Mouse (Mus musculus) stomach, embryonic 15.5 days (tissue): Measurements from ENCODE around the gene Gm49337. TPM values are rescaled to one million over a fixed set of nuclear protein-coding genes. Genes with fewer than 3 reads are reported as not detected.

ENCODE experiments used
- ATAC-seq: fragments of 200-750 bp; cut with Nextera tagmentation; 2 replicates; pipeline ENCODE4 v1.8.0; 2017; ENCODE audit warnings: low read depth, moderate number of reproducible peaks, moderate TSS enrichment; ENCODE audit not compliant: insufficient read depth, low FRiP score
- H3K27ac ChIP-seq: fragments of 300-500 bp; sonication (generic); 2 replicates; pipeline ENCODE4 v1.5.1; 2015; ENCODE audit warnings: mild to moderate bottlenecking, inconsistent platforms
- H3K27me3 ChIP-seq: fragments of 300-500 bp; sonication (generic); replicated peaks from 2 replicates; pipeline ENCODE4 v1.6.1; 2015; ENCODE audit warnings: inconsistent platforms
- H3K36me3 ChIP-seq: fragments of 300-500 bp; sonication (generic); 2 replicates; pipeline ENCODE4 v1.6.1; 2015; ENCODE audit warnings: inconsistent platforms
- H3K4me1 ChIP-seq: fragments of 300-500 bp; sonication (generic); 2 replicates; pipeline ENCODE4 v1.6.1; 2015; ENCODE audit warnings: inconsistent platforms
- H3K4me2 ChIP-seq: fragments of 300-500 bp; sonication (generic); 2 replicates; pipeline ENCODE4 v1.6.1; 2015; ENCODE audit warnings: mild to moderate bottlenecking, inconsistent platforms
- H3K4me3 ChIP-seq: fragments of 300-500 bp; sonication (generic); replicated peaks from 2 replicates; pipeline ENCODE4 v1.5.1; 2015; ENCODE audit warnings: inconsistent platforms
- H3K9ac ChIP-seq: fragments of 300-500 bp; sonication (generic); 2 replicates; pipeline ENCODE4 v1.6.1; 2015; ENCODE audit warnings: inconsistent platforms
- H3K9me3 ChIP-seq: fragments of 300-500 bp; sonication (generic); 2 replicates; pipeline ENCODE4 v1.6.1; 2016; ENCODE audit warnings: inconsistent platforms
- WGBS: fragments of 180-500 bp; shearing (Covaris S2); methylation state at CpG from one replicate; pipeline ENCODE4 v1.1.7; 2015; 5-methylcytosine and 5-hydroxymethylcytosine counted together
- polyA plus RNA-seq: library from polyadenylated mRNA; unstranded; fragments of >200 nt; fragmentation: Nextera tagmentation; extraction: Ambion mirVana; gene quantifications from 2 replicates; pipeline ENCODE4 v1.2.1, GENCODE M21; 2015

Gm49337 gene
- polyA plus RNA-seq, 1 experiment from 2014 or later, result not detected

GRCm38 (mm10) chr4:116293296-116293695 lies 120.1 kb downstream of the Gm49337 start:
- H3K9me3 ChIP-seq, result no peaks in the 10 kb centered on the region
- H3K4me1 ChIP-seq, result no peaks in the 10 kb centered on the region
- ATAC-seq, result no peak
- H3K4me3 ChIP-seq, result no peak overlapping the region
- H3K9ac ChIP-seq, result no peak overlapping the region
- no peak overlapping the region for H3K27ac ChIP-seq
- H3K4me2 ChIP-seq, result no peak overlapping the region
- 89% methylated on average over 12 of the region's 12 CpGs for WGBS
- H3K36me3 ChIP-seq, result peaks cover 7% of the 10 kb centered on the region; the same call in 1 of the 2 replicates
- no peaks in the 10 kb centered on the region for H3K27me3 ChIP-seq

- no peaks in the 10 kb centered on the region for H3K9me3 ChIP-seq
- no peaks in the 10 kb centered on the region for H3K27me3 ChIP-seq
- H3K27ac ChIP-seq, result no peak overlapping the region
- no peak overlapping the region for H3K9ac ChIP-seq
- no peak overlapping the region for H3K4me3 ChIP-seq
- peaks cover 8% of the 10 kb centered on the region; the same call in 1 of the 2 replicates for H3K36me3 ChIP-seq
- no peaks in the 10 kb centered on the region for H3K4me1 ChIP-seq
- WGBS, result 40% methylated on average over 4 of the region's 4 CpGs
- no peak overlapping the region for H3K4me2 ChIP-seq
- ATAC-seq, result no peak
Observed at GRCm38 (mm10) chr4:116300878-116301355, 127.7 kb downstream of the Gm49337 start.

DNA sequence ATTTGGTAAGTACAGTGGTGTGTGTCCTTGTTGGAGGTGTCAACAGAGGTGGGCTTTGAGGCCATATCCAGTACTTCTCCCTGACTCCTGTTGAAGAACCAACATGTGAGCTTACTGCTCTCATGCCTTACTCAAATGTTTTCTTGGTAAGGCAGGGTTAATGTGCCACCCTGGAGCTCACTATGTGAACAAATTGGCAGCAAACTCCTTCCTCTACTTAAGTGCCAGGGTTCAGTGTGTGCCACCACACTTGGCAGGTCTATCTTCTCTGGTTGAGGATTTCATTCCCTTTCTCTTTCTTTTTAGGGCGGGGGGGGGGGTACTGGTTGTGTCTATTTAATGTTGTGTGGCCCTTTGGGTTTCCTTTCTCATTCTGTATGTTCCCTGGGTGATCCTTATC lies 131.4 kb downstream of the Gm49337 start:
- H3K4me3 ChIP-seq, result no peak overlapping the region
- no peaks in the 10 kb centered on the region for H3K4me1 ChIP-seq
- no peaks in the 10 kb centered on the region for H3K9me3 ChIP-seq
- no peak overlapping the region for H3K9ac ChIP-seq
- no peak for ATAC-seq
- peaks cover 26% of the 10 kb centered on the region for H3K36me3 ChIP-seq
- H3K27me3 ChIP-seq, result no peaks in the 10 kb centered on the region
- H3K27ac ChIP-seq, result no peak overlapping the region
- no peak overlapping the region for H3K4me2 ChIP-seq
- WGBS, result 10% methylated on average over 1 of the region's 1 CpGs

- WGBS, result 85% methylated on average over 4 of the region's 4 CpGs
- H3K9ac ChIP-seq, result no peak overlapping the region
- peaks cover 24% of the 10 kb centered on the region; the same call in 1 of the 2 replicates for H3K36me3 ChIP-seq
- no peak overlapping the region for H3K27ac ChIP-seq
- H3K4me3 ChIP-seq, result no peak overlapping the region
- H3K27me3 ChIP-seq, result no peaks in the 10 kb centered on the region
- H3K4me1 ChIP-seq, result no peaks in the 10 kb centered on the region
- ATAC-seq, result no peak
- no peaks in the 10 kb centered on the region for H3K9me3 ChIP-seq
- no peak overlapping the region for H3K4me2 ChIP-seq
Observed at GRCm38 (mm10) chr4:116317575-116317974, 144.4 kb downstream of the Gm49337 start.

- H3K4me3 ChIP-seq, result no peak overlapping the region
- H3K27ac ChIP-seq, result no peak overlapping the region
- H3K4me1 ChIP-seq, result no peaks in the 10 kb centered on the region
- WGBS, result 88% methylated on average over 6 of the region's 6 CpGs
- ATAC-seq, result no peak
- no peaks in the 10 kb centered on the region for H3K27me3 ChIP-seq
- no peak overlapping the region for H3K4me2 ChIP-seq
- H3K36me3 ChIP-seq, result peaks cover 12% of the 10 kb centered on the region; the same call in 1 of the 2 replicates
- no peaks in the 10 kb centered on the region for H3K9me3 ChIP-seq
- no peak overlapping the region for H3K9ac ChIP-seq
Observed at GRCm38 (mm10) chr4:116322127-116322526, 148.9 kb downstream of the Gm49337 start.

DNA sequence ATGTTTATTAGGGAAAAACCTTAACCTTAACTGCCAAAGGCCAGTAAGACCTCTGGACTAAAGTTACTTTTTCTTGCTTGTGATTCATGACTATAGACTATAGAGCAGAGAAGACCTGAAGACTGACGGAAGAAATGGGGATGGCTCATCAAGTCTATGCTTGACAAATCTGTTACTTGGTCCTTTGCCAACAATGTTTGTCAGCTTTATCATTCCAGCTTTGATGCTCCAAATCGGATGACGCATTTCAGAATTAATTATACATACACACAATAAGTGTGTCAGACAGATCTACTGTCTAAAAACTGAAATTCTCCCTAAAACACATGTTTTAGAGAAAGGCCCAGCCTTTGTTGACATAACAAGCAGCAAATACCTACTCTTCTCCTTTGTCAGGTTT lies 156.1 kb downstream of the Gm49337 start:
- Histone ChIP-seq H3K4me1 (no peaks in the 10 kb centered on the region), H3K9ac (no peak overlapping the region), H3K27ac (no peak overlapping the region), H3K36me3 (0 out of 2 replicates have a peak, but pooled peaks cover 11% of the 10 kb centered on the region), H3K4me3 (no peak overlapping the region), H3K4me2 (no peak overlapping the region), H3K9me3 (no peaks in the 10 kb centered on the region), H3K27me3 (no peaks in the 10 kb centered on the region)
- 97% methylated on average over 3 of the region's 3 CpGs for WGBS
- ATAC-seq, result no peak

- H3K27ac ChIP-seq, result no peak overlapping the region
- 69% methylated on average over 1 of the region's 1 CpGs for WGBS
- H3K4me2 ChIP-seq, result no peak overlapping the region
- H3K36me3 ChIP-seq, result no peaks in the 10 kb centered on the region
- H3K27me3 ChIP-seq, result no peaks in the 10 kb centered on the region
- H3K9me3 ChIP-seq, result no peaks in the 10 kb centered on the region
- H3K4me1 ChIP-seq, result no peaks in the 10 kb centered on the region
- ATAC-seq, result no peak
- H3K4me3 ChIP-seq, result no peak overlapping the region
- no peak overlapping the region for H3K9ac ChIP-seq
Observed at GRCm38 (mm10) chr4:116336294-116336693, 163.1 kb downstream of the Gm49337 start.

- H3K36me3 ChIP-seq, result no peaks in the 10 kb centered on the region
- ATAC-seq, result no peak
- H3K9me3 ChIP-seq, result no peaks in the 10 kb centered on the region
- no peak overlapping the region for H3K4me2 ChIP-seq
- H3K9ac ChIP-seq, result no peak overlapping the region
- H3K4me3 ChIP-seq, result no peak overlapping the region
- H3K4me1 ChIP-seq, result no peaks in the 10 kb centered on the region
- no peak overlapping the region for H3K27ac ChIP-seq
- H3K27me3 ChIP-seq, result no peaks in the 10 kb centered on the region
Observed at GRCm38 (mm10) chr4:116342119-116342518, 168.9 kb downstream of the Gm49337 start.

Other genes starting within 250 kb of the Gm49337 start
- gene Dmbx1, start 233.5 kb upstream of the Gm49337 start, polyA plus RNA-seq, result 0.03 TPM in 1 of 2 replicates, not detected in the other
- gene Faah, start 155.5 kb upstream of the Gm49337 start, polyA plus RNA-seq, result 14.8 and 19.8 TPM in 2 replicates
- 19.8 and 21.0 TPM in 2 replicates for gene Nsun4, start 119.5 kb upstream of the Gm49337 start, polyA plus RNA-seq
- 541 and 546 TPM in 2 replicates for gene Uqcrh, start 98.3 kb upstream of the Gm49337 start, polyA plus RNA-seq
- gene Lrrc41, start 98.1 kb upstream of the Gm49337 start, polyA plus RNA-seq, result 65.3 and 68.0 TPM in 2 replicates
- 24.6 and 26.4 TPM in 2 replicates for gene Rad54l, start 49.7 kb upstream of the Gm49337 start, polyA plus RNA-seq
- 50.0 and 52.9 TPM in 2 replicates for gene Pomgnt1, start 49.5 kb upstream of the Gm49337 start, polyA plus RNA-seq
- gene Lurap1, start 22.0 kb upstream of the Gm49337 start, polyA plus RNA-seq, result 2.4 and 3.1 TPM in 2 replicates
- gene Tspan1, start 5.8 kb upstream of the Gm49337 start, polyA plus RNA-seq, result 47.5 and 50.8 TPM in 2 replicates
- gene 1700042G07Rik, start within 50 bp of the Gm49337 start, polyA plus RNA-seq, result not detected in 2 replicates
- 9.3 and 12.2 TPM in 2 replicates for gene Pik3r3, start 48.2 kb downstream of the Gm49337 start, polyA plus RNA-seq